Mouse (Mus musculus) stomach, postnatal 0 days (tissue): ENCODE measurements at regions not wholly inside any gene's neighbourhood (a gene's known extent, or its start where the extent isn't known, plus 50 kb on each side); places are given as distances from the start of the nearest gene placed in this dataset.

Experiments
- ATAC-seq: fragments of 200-750 bp; cut with Nextera tagmentation; 2 replicates; pipeline ENCODE4 v1.8.0; 2017; ENCODE audit not compliant: low FRiP score, low TSS enrichment
- DNase-seq: peaks from one replicate; pipeline ENCODE4 v3.0.0-alpha.2; 2016; ENCODE audit warnings: low spot score
- H3K27ac ChIP-seq: fragments of 300-500 bp; sonication (generic); replicated peaks from 2 replicates; pipeline ENCODE4 v1.5.1; 2014; ENCODE audit warnings: mild to moderate bottlenecking, control low read depth
- H3K27me3 ChIP-seq: fragments of 300-500 bp; sonication (generic); 2 replicates; pipeline ENCODE4 v1.6.1; 2014; ENCODE audit warnings: low read length; ENCODE audit not compliant: control insufficient read depth, insufficient read depth
- H3K36me3 ChIP-seq: fragments of 300-500 bp; sonication (generic); 2 replicates; pipeline ENCODE4 v1.6.1; 2014; ENCODE audit warnings: low read length, mixed read lengths; ENCODE audit not compliant: control insufficient read depth, insufficient read depth
- H3K4me1 ChIP-seq: fragments of 300-500 bp; sonication (generic); replicated peaks from 2 replicates; pipeline ENCODE4 v1.6.1; 2014; ENCODE audit warnings: antibody characterized with exemption; ENCODE audit not compliant: control insufficient read depth, insufficient read depth
- H3K4me2 ChIP-seq: fragments of 300-500 bp; sonication (generic); replicated peaks from 2 replicates; pipeline ENCODE4 v1.6.1; 2014; ENCODE audit warnings: low read depth, mild to moderate bottlenecking, control low read depth, moderate library complexity
- H3K4me3 ChIP-seq: fragments of 300-500 bp; sonication (generic); 2 replicates; pipeline ENCODE4 v1.5.1; 2014; ENCODE audit warnings: low read depth, low read length, control low read depth
- H3K9ac ChIP-seq: fragments of 300-500 bp; sonication (generic); 2 replicates; pipeline ENCODE4 v1.6.1; 2014; ENCODE audit warnings: mild to moderate bottlenecking, low read length, control low read depth, mixed read lengths
- H3K9me3 ChIP-seq: fragments of 300-500 bp; sonication (generic); 2 replicates; pipeline ENCODE4 v1.6.1; 2016; ENCODE audit warnings: low read length; ENCODE audit not compliant: control insufficient read depth
- CTCF ChIP-seq: IDR thresholded peaks from 2 replicates; pipeline ENCODE4 v1.5.1; 2016; ENCODE audit warnings: antibody characterized with exemption, low read depth, mild to moderate bottlenecking, moderate library complexity
- EP300 ChIP-seq: optimal IDR thresholded peaks from 2 replicates; pipeline ENCODE3; 2016; ENCODE audit warnings: antibody characterized with exemption
- WGBS: fragments of 180-500 bp; shearing (Covaris S2); extraction: QIAGEN DNeasy Blood & Tissue Kit; methylation state at CpG from one replicate; pipeline ENCODE4 v1.1.7; 2014; 5-methylcytosine and 5-hydroxymethylcytosine counted together

- no peak for DNase-seq
- H3K4me1 ChIP-seq = no peaks in the 10 kb centered on the region
- no peak overlapping the region for H3K4me3 ChIP-seq
- no peaks in the 10 kb centered on the region for H3K27me3 ChIP-seq
- no peak for ATAC-seq
- no peaks in the 10 kb centered on the region for H3K9me3 ChIP-seq
- H3K4me2 ChIP-seq = no peak overlapping the region
- no peak for TF ChIP-seq CTCF
- TF ChIP-seq EP300 = no peak
- no peak overlapping the region for H3K9ac ChIP-seq
- whole genome bisulfite sequencing = 50% methylated on average over 2 of the region's 2 CpGs
- H3K36me3 ChIP-seq = no peaks in the 10 kb centered on the region
- H3K27ac ChIP-seq = no peak overlapping the region
Observed at GRCm38 (mm10) chr4:21250396-21250795, 435.4 kb downstream of the Prdm13 start.

GRCm38 (mm10) chr4:21222631-21223030 lies 463.1 kb downstream of the Prdm13 start:
- Histone ChIP-seq H3K36me3 (no peaks in the 10 kb centered on the region), H3K4me1 (no peaks in the 10 kb centered on the region), H3K4me2 (no peak overlapping the region), H3K9me3 (no peaks in the 10 kb centered on the region), H3K27ac (no peak overlapping the region), H3K4me3 (no peak overlapping the region), H3K9ac (no peak overlapping the region), H3K27me3 (no peaks in the 10 kb centered on the region)
- WGBS = 29% methylated on average over 4 of the region's 4 CpGs
- peak; percentile 80 for TF ChIP-seq CTCF
- TF ChIP-seq EP300 = no peak
- DNase-seq = peak; percentile 21
- ATAC-seq = no peak

GRCm38 (mm10) chr4:21207617-21208016 lies 478.1 kb downstream of the Prdm13 start:
- Histone ChIP-seq H3K4me3 (no peak overlapping the region), H3K9me3 (no peaks in the 10 kb centered on the region), H3K9ac (no peak overlapping the region), H3K4me1 (no peaks in the 10 kb centered on the region), H3K27ac (no peak overlapping the region), H3K4me2 (no peak overlapping the region), H3K36me3 (no peaks in the 10 kb centered on the region), H3K27me3 (no peaks in the 10 kb centered on the region)
- TF ChIP-seq EP300 = no peak
- no peak for TF ChIP-seq CTCF
- WGBS = 94% methylated on average over 4 of the region's 4 CpGs
- ATAC-seq (no peak), DNase-seq (no peak)

- Histone ChIP-seq H3K4me1 (no peaks in the 10 kb centered on the region), H3K4me3 (no peak overlapping the region), H3K27me3 (no peaks in the 10 kb centered on the region), H3K36me3 (no peaks in the 10 kb centered on the region), H3K9me3 (no peaks in the 10 kb centered on the region), H3K9ac (no peak overlapping the region), H3K27ac (no peak overlapping the region), H3K4me2 (no peak overlapping the region)
- WGBS = 93% methylated on average over 1 of the region's 1 CpGs
- ATAC-seq (no peak), DNase-seq (no peak)
- no peak for TF ChIP-seq CTCF
- no peak for TF ChIP-seq EP300
Observed at GRCm38 (mm10) chr4:21195620-21196019, 490.1 kb downstream of the Prdm13 start.

GRCm38 (mm10) chr4:21173789-21174188 lies 512.0 kb downstream of the Prdm13 start:
- no peaks in the 10 kb centered on the region for H3K9me3 ChIP-seq
- 77% methylated on average over 6 of the region's 6 CpGs for WGBS
- no peak overlapping the region for H3K4me3 ChIP-seq
- no peak overlapping the region for H3K27ac ChIP-seq
- H3K27me3 ChIP-seq = no peaks in the 10 kb centered on the region
- H3K9ac ChIP-seq = no peak overlapping the region
- no peaks in the 10 kb centered on the region for H3K4me1 ChIP-seq
- TF ChIP-seq EP300 = no peak
- no peak for TF ChIP-seq CTCF
- DNase-seq (no peak), ATAC-seq (no peak)
- no peaks in the 10 kb centered on the region for H3K36me3 ChIP-seq
- no peak overlapping the region for H3K4me2 ChIP-seq

- WGBS = 93% methylated on average over 1 of the region's 1 CpGs
- no peaks in the 10 kb centered on the region for H3K4me1 ChIP-seq
- no peaks in the 10 kb centered on the region for H3K9me3 ChIP-seq
- no peak for DNase-seq
- H3K36me3 ChIP-seq = no peaks in the 10 kb centered on the region
- no peaks in the 10 kb centered on the region for H3K27me3 ChIP-seq
- TF ChIP-seq EP300 = no peak
- no peak for TF ChIP-seq CTCF
- no peak for ATAC-seq
- no peak overlapping the region for H3K4me2 ChIP-seq
- no peak overlapping the region for H3K9ac ChIP-seq
- no peak overlapping the region for H3K27ac ChIP-seq
- no peak overlapping the region for H3K4me3 ChIP-seq
Observed at GRCm38 (mm10) chr4:21173019-21173418, 512.7 kb downstream of the Prdm13 start.
